Mouse (Mus musculus) left cerebral cortex, adult 6 months (tissue): ENCODE measurements around the gene Tcaf2. TPM values are rescaled to one million over a fixed set of nuclear protein-coding genes. Genes with fewer than 3 reads are reported as not detected.

Experiments used
- long read RNA-seq, 2 experiments: library from polyadenylated mRNA; unstranded; transcript quantifications; one replicate each; pipeline ENCODE4 v2.0.0; 2019 to 2020
- polyA plus RNA-seq: library from polyadenylated mRNA; unstranded; fragments of <200 nt; fragmentation: Nextera tagmentation; gene quantifications from 2 replicates; pipeline ENCODE4 v1.2.3, GENCODE M21; 2021

Tcaf2 gene
- polyA plus RNA-seq: 0.09 and 0.13 TPM in 2 replicates
- long read RNA-seq, experiment 1, full-length matches to known transcripts: 1 of 1 reads
- long read RNA-seq, experiment 1, partial matches to known transcripts: 0 of 1 reads
- long read RNA-seq, experiment 1, other reads (novel, unspliced or antisense): 0 of 1 reads
- long read RNA-seq, experiment 2: 0 reads

DNA sequence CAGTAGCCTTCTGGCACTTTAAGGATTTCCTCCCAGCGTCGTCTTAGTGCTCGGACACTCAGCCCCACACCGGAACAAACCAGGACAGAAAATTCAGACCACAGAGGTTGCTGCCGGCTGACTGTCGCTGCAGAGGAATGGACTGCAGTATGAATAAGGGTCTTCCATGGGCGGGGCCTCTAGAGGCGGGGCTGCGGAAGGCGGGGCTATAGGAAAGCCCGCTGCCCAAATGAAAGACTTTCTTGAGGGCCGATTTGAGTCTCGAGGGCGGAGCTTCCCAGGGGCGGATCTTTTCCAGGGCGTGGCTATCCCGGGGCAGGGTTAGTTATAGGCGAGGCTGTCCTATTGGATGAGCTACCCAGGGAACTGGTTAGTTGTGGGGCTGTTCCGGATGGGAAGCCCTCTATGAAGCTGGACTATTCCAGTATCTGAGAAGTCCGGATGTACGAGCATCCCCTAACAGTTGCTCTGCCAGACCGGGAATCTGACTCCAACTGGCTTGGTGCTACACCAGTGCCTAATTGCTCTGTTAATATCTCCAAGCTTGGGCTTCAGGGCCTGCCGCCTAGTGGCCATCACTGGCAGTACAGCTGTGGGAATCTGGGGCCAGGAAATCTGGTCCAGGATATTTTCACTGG is at the start of gene Tcaf2:
Tcaf2 (minus strand) TSS at position 343 of the 638 bp plus-strand sequence.

DNA sequence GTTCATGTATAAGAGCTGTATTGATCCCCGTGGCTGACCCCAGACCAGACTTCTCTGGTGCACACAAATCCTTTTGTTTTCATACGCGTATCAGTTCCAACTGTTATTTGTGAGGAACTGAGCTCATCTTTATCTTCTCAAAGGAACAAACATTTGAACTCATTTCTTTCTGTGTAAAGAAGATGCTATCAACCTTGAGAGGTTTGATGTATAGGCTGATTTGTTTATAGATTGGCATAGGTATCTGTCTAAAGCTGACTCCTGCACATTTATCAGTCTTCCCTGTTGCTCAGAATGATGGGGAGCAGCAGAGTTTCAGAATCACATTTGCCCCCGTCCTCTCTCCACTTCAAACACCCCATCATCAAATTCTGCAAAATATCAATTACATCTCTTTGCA is 47.5 kb downstream of the Tcaf2 start, which contains the start of gene Tcaf3:
Tcaf3 (minus strand) TSS at position 101 of the 400 bp plus-strand sequence.

Other genes with a start within 250 kb of the Tcaf2 start
- gene Tas2r143, start 245.0 kb downstream of the Tcaf2 start, polyA plus RNA-seq: not detected in 2 replicates
- not detected in 2 replicates for gene Tas2r135, start 239.8 kb downstream of the Tcaf2 start, polyA plus RNA-seq
- not detected in 2 replicates for gene Tas2r126, start 210.7 kb downstream of the Tcaf2 start, polyA plus RNA-seq
- not detected in 2 replicates for gene Olfr458, start 180.1 kb downstream of the Tcaf2 start, polyA plus RNA-seq
- gene Olfr457, start 168.9 kb downstream of the Tcaf2 start, polyA plus RNA-seq: 0.03 TPM in 1 of 2 replicates, not detected in the other
- gene Olfr456, start 158.0 kb downstream of the Tcaf2 start, polyA plus RNA-seq: not detected in 2 replicates
- gene Olfr455, start 97.7 kb downstream of the Tcaf2 start, polyA plus RNA-seq: not detected in 2 replicates
- not detected in 2 replicates for gene Tcaf3, start 47.6 kb downstream of the Tcaf2 start, polyA plus RNA-seq
- gene Tcaf1, start 64.8 kb upstream of the Tcaf2 start, polyA plus RNA-seq: 76.2 and 83.4 TPM in 2 replicates
- gene Olfr453, start 94.1 kb upstream of the Tcaf2 start, polyA plus RNA-seq: not detected in 2 replicates
- gene Olfr38, start 111.2 kb upstream of the Tcaf2 start, polyA plus RNA-seq: not detected in 2 replicates
- not detected in 2 replicates for gene Olfr452, start 139.8 kb upstream of the Tcaf2 start, polyA plus RNA-seq
- not detected in 2 replicates for gene Olfr450, start 166.7 kb upstream of the Tcaf2 start, polyA plus RNA-seq
- not detected in 2 replicates for gene Olfr449, start 189.1 kb upstream of the Tcaf2 start, polyA plus RNA-seq
- not detected in 2 replicates for gene Olfr448, start 245.2 kb upstream of the Tcaf2 start, polyA plus RNA-seq